Mouse (Mus musculus): ENCODE data around the gene Jpt2. TPM values are rescaled to one million over a fixed set of nuclear protein-coding genes. Genes with fewer than 3 reads are reported as not detected.

The Jpt2 gene
- polyA plus RNA-seq, 1 experiment from 2014 or later = 186 TPM

DNA sequence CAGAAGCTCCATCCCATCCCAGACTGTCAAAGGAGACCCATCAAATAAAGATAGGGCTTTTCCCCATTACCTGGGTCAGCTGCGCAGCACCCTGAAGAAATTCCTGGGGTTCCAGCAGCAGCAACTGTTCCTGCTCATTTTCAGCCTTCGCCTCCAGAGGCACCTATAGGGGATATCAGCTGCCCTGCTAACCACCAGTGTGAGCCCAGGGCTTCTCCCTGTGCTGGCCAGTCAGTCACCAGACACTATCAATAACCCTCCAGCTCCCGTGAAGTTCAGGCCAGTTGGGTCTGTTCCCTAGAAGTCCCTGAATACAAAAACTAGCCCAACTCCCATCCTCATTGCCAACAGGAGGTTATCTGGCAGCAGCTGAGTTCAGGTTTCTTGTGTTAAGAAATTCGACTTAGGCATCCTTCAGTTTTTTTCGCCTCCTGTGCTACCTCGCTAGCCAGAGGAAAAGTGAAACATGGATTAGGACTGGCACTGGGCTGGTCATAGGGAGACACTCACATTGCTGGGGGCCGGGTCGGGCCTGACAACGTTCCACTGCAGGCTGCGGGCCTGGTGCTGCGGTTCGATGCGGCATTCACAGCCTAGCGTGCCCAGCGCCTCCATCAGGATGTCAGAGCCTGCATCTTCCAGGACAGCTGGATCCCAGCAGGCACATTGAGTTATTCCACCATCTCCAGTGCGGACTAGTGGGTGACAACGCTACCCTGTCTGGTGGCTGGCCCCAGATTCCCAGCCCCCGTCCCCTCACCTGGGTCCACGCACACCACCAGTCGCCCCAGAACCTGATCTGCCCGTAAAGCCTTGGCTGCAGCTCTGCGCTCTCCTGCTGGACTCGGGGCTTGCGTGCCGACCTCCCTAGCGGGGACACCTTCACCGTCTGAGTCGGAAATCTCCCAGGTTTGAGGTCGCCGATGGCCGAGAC is 66.2 kb downstream of the Jpt2 start:
- peak overlapping the region; percentile 93 for H3K4me2 ChIP-seq
- peak overlapping the region; percentile 86 for H3K9ac ChIP-seq
- H3K4me1 ChIP-seq = peaks cover 33% of the 10 kb centered on the region
- 10% methylated on average over 31 of the region's 31 CpGs for WGBS
- H3K27ac ChIP-seq = peak overlapping the region; percentile 80
- peaks cover 52% of the 10 kb centered on the region for H3K36me3 ChIP-seq
- no peaks in the 10 kb centered on the region for H3K9me3 ChIP-seq
- peak overlapping the region; percentile 95 for H3K4me3 ChIP-seq
- no peak for ATAC-seq (ENCODE audit: borderline replicate concordance, extremely low read depth, low FRiP score, low TSS enrichment)
- H3K27me3 ChIP-seq = no peaks in the 10 kb centered on the region

DNA sequence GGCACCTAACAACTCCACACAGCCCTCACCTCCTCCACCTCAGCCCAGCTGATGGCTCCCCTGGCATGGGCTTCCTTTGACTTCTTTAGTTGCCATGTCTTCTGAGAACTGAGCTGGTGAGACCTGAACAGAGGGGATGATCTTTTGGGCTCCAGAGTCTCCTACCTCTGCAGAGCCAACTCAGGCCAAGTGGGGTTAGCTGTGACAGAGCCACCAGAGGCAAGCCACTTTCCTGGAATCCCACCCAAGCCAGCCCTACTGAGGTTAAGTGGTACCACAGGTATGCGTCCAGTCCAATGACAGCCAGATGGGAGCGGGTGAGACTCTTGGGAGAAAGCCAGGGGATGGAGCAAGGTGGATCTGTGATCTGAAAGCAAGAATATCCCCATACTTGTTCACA is 67.2 kb downstream of the Jpt2 start:
- H3K4me1 ChIP-seq = peaks cover 33% of the 10 kb centered on the region
- H3K27me3 ChIP-seq = no peaks in the 10 kb centered on the region
- H3K4me2 ChIP-seq = no peak overlapping the region
- no peak for ATAC-seq (ENCODE audit: borderline replicate concordance, extremely low read depth, low FRiP score, low TSS enrichment)
- WGBS = 90% methylated on average over 2 of the region's 2 CpGs
- no peak overlapping the region for H3K9ac ChIP-seq
- peaks cover 42% of the 10 kb centered on the region for H3K36me3 ChIP-seq
- H3K27ac ChIP-seq = no peak overlapping the region
- peak overlapping the region; percentile 95; the same call in 1 of the 2 replicates for H3K4me3 ChIP-seq
- H3K9me3 ChIP-seq = no peaks in the 10 kb centered on the region

DNA sequence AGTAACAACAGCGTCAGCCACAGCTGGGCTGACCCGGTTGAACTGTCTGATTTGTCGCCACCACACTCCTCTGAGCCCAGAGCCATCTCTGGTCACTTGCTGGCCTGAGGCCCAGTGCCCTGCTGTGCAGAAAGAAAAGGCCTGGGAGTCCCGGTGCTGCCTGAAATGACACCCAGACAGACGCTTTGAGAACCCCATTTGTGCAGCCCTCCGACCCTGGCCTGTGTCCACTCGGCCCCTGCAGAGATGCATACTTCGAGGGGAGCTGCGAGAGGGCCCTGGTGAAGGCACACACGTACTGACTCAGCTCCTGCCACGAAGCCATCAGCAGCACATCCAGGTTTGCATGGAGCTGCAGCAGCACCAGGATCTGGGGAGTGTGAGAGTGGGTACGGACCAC is 67.7 kb downstream of the Jpt2 start:
- Histone ChIP-seq H3K9ac (no peak overlapping the region), H3K27me3 (no peaks in the 10 kb centered on the region), H3K27ac (no peak overlapping the region), H3K36me3 (peaks cover 39% of the 10 kb centered on the region), H3K4me2 (no peak overlapping the region), H3K9me3 (no peaks in the 10 kb centered on the region), H3K4me1 (peaks cover 35% of the 10 kb centered on the region), H3K4me3 (no peak overlapping the region)
- 88% methylated on average over 12 of the region's 12 CpGs for WGBS
- no peak for ATAC-seq (ENCODE audit: borderline replicate concordance, extremely low read depth, low FRiP score, low TSS enrichment)

DNA sequence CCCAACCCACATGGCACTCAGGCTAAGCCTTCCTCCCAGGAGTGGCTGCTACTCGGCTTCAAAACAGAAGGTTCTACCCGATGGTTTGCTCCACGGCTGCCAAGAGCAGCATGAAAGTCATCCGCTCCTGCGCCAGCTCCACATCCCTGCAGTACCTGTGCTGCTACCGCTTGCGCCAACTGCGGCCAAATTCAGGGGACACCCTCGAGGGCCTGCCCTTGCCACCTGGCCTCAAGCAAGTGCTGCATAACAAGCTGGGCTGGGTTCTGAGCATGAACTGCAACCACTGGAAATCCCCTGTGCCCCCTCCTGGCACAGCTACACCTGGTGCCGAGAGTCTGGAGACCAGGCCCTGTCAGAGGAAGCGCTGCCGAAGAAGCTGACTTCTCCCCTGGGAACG is 69.2 kb downstream of the Jpt2 start:
- peaks cover 33% of the 10 kb centered on the region for H3K36me3 ChIP-seq
- 82% methylated on average over 13 of the region's 13 CpGs for WGBS
- H3K27ac ChIP-seq = no peak overlapping the region

DNA sequence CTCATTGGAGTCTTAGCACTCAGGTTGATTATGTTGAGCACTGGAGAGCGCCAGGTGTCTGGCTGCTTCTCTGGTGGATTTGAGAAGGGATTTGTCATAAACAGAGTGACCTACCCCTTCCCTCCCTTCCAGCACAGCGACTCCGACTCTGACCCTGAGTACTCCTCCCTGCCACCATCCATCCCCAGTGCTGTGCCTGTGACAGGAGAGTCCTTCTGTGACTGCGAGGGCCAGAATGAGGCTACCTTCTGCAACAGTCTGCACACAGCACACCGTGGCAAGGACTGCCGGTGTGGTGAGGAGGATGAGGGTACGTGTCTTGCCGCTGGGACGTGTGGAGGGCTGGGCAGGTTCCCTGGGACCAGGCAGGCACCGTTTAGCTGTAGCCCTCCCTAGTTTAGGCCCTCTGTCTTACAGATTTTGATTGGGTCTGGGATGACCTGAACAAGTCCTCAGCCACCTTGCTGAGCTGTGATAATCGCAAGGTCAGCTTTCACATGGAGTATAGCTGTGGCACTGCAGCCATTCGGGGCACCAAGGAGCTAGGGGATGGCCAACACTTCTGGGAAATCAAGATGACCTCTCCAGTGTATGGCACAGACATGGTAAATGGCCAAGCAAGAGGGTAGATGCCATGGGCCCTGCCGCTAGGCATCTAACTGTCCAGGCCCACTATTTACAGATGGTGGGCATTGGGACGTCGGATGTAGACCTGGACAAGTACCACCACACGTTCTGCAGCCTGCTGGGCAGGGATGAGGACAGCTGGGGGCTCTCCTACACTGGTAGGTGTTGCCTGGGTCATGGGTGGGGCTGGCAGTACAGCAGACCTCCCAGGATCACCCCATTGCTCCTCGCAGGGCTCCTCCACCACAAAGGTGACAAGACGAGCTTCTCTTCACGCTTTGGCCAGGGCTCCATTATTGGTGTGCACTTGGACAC is 70.1 kb downstream of the Jpt2 start:
- no peak for ATAC-seq (ENCODE audit: borderline replicate concordance, extremely low read depth, low FRiP score, low TSS enrichment)
- H3K27ac ChIP-seq = no peak overlapping the region
- no peaks in the 10 kb centered on the region for H3K9me3 ChIP-seq
- H3K4me1 ChIP-seq = peaks cover 29% of the 10 kb centered on the region
- H3K27me3 ChIP-seq = no peaks in the 10 kb centered on the region
- no peak overlapping the region for H3K9ac ChIP-seq
- H3K4me2 ChIP-seq = no peak overlapping the region
- no peak overlapping the region for H3K4me3 ChIP-seq
- peaks cover 33% of the 10 kb centered on the region for H3K36me3 ChIP-seq
- WGBS = 86% methylated on average over 19 of the region's 19 CpGs

More for the DNA sequence above, 69.2 kb downstream of the Jpt2 start:
- Histone ChIP-seq H3K4me1 (peaks cover 31% of the 10 kb centered on the region), H3K4me2 (no peak overlapping the region), H3K9ac (no peak overlapping the region), H3K4me3 (no peak overlapping the region), H3K9me3 (no peaks in the 10 kb centered on the region), H3K27me3 (no peaks in the 10 kb centered on the region)
- ATAC-seq (ENCODE audit: borderline replicate concordance, extremely low read depth, low FRiP score, low TSS enrichment) = no peak

DNA sequence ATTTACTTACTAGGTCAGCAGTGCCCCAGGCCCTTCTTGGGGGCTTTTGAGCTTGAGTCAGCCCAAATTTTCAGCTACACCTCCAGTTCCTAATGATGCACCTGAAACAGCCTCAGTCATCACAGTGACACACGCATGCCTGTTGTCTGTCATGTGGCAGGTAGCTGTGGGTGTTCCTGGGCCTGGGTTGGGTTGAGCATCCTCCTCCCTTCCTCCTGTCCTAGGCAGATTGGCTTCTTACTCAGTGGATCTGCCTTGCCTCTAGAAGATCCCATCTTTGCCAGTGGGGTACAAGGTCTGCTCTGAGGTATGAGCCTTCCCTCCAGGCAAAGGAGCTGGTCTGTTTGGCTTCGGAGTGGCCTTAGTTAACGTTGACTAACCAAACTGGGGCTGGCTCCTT is 71.6 kb downstream of the Jpt2 start:
- 80% methylated on average over 3 of the region's 3 CpGs for WGBS
- H3K27me3 ChIP-seq = no peaks in the 10 kb centered on the region
- no peaks in the 10 kb centered on the region for H3K9me3 ChIP-seq

More for the DNA sequence above, 71.6 kb downstream of the Jpt2 start:
- Histone ChIP-seq H3K4me2 (no peak overlapping the region), H3K9ac (no peak overlapping the region), H3K4me1 (peaks cover 29% of the 10 kb centered on the region), H3K27ac (no peak overlapping the region), H3K36me3 (peaks cover 33% of the 10 kb centered on the region), H3K4me3 (no peak overlapping the region)
- ATAC-seq (ENCODE audit: borderline replicate concordance, extremely low read depth, low FRiP score, low TSS enrichment) = no peak

Other genes with a start within 250 kb of the Jpt2 start
- gene Rnf151, start 242.6 kb downstream of the Jpt2 start, polyA plus RNA-seq (2015; fragmentation: Nextera tagmentation; extraction: Ambion mirVana) = 0.18 and 0.21 TPM in 2 replicates
- gene Rps2, start 242.6 kb downstream of the Jpt2 start, polyA plus RNA-seq (2015; fragmentation: Nextera tagmentation; extraction: Ambion mirVana) = 1,576 and 1,662 TPM in 2 replicates
- gene Ndufb10, start 236.2 kb downstream of the Jpt2 start, polyA plus RNA-seq (2015; fragmentation: Nextera tagmentation; extraction: Ambion mirVana) = 186 and 193 TPM in 2 replicates
- 0.18 TPM in 1 of 2 replicates, not detected in the other for gene Rpl3l, start 232.9 kb downstream of the Jpt2 start, polyA plus RNA-seq (2015; fragmentation: Nextera tagmentation; extraction: Ambion mirVana)
- 30.7 and 36.7 TPM in 2 replicates for gene Msrb1, start 224.0 kb downstream of the Jpt2 start, polyA plus RNA-seq (2015; fragmentation: Nextera tagmentation; extraction: Ambion mirVana)
- gene Hs3st6, start 207.7 kb downstream of the Jpt2 start, polyA plus RNA-seq (2015; fragmentation: Nextera tagmentation; extraction: Ambion mirVana) = 2.5 and 3.4 TPM in 2 replicates
- not detected in 2 replicates for gene Meiob, start 156.4 kb downstream of the Jpt2 start, polyA plus RNA-seq (2015; fragmentation: Nextera tagmentation; extraction: Ambion mirVana)
- 31.7 and 32.1 TPM in 2 replicates for gene Hagh, start 120.5 kb downstream of the Jpt2 start, polyA plus RNA-seq (2015; fragmentation: Nextera tagmentation; extraction: Ambion mirVana)
- gene Fahd1, start 110.3 kb downstream of the Jpt2 start, polyA plus RNA-seq (2015; fragmentation: Nextera tagmentation; extraction: Ambion mirVana) = 18.8 and 19.9 TPM in 2 replicates
- 1.00 and 1.4 TPM in 2 replicates for gene Igfals, start 94.7 kb downstream of the Jpt2 start, polyA plus RNA-seq (2015; fragmentation: Nextera tagmentation; extraction: Ambion mirVana)
- gene Nubp2, start 74.3 kb downstream of the Jpt2 start, polyA plus RNA-seq (2015; fragmentation: Nextera tagmentation; extraction: Ambion mirVana) = 54.4 and 56.6 TPM in 2 replicates
- 41.7 and 44.2 TPM in 2 replicates for gene Spsb3, start 74.0 kb downstream of the Jpt2 start, polyA plus RNA-seq (2015; fragmentation: Nextera tagmentation; extraction: Ambion mirVana)
- gene Eme2, start 65.6 kb downstream of the Jpt2 start, polyA plus RNA-seq (2015; fragmentation: Nextera tagmentation; extraction: Ambion mirVana) = 28.5 and 30.4 TPM in 2 replicates
- 89.0 and 92.0 TPM in 2 replicates for gene Mrps34, start 65.6 kb downstream of the Jpt2 start, polyA plus RNA-seq (2015; fragmentation: Nextera tagmentation; extraction: Ambion mirVana)
- gene Nme3, start 64.2 kb downstream of the Jpt2 start, polyA plus RNA-seq (2015; fragmentation: Nextera tagmentation; extraction: Ambion mirVana) = 67.1 and 78.5 TPM in 2 replicates
- 24.0 and 27.6 TPM in 2 replicates for gene Mapk8ip3, start 23.7 kb downstream of the Jpt2 start, polyA plus RNA-seq (2015; fragmentation: Nextera tagmentation; extraction: Ambion mirVana)
- gene Cramp1l, start 55.1 kb upstream of the Jpt2 start, polyA plus RNA-seq (2015; fragmentation: Nextera tagmentation; extraction: Ambion mirVana) = 6.3 and 7.6 TPM in 2 replicates
- gene Ift140, start 55.4 kb upstream of the Jpt2 start, polyA plus RNA-seq (2015; fragmentation: Nextera tagmentation; extraction: Ambion mirVana) = 17.0 and 18.1 TPM in 2 replicates
- 88.2 and 93.2 TPM in 2 replicates for gene Tmem204, start 122.9 kb upstream of the Jpt2 start, polyA plus RNA-seq (2015; fragmentation: Nextera tagmentation; extraction: Ambion mirVana)
- 42.2 and 46.3 TPM in 2 replicates for gene Telo2, start 155.3 kb upstream of the Jpt2 start, polyA plus RNA-seq (2015; fragmentation: Nextera tagmentation; extraction: Ambion mirVana)
- gene Ptx4, start 160.1 kb upstream of the Jpt2 start, polyA plus RNA-seq (2015; fragmentation: Nextera tagmentation; extraction: Ambion mirVana) = 0.14 TPM in 1 of 2 replicates, not detected in the other
- 21.4 and 22.4 TPM in 2 replicates for gene Clcn7, start 172.7 kb upstream of the Jpt2 start, polyA plus RNA-seq (2015; fragmentation: Nextera tagmentation; extraction: Ambion mirVana)
- 0.44 and 0.50 TPM in 2 replicates for gene Ccdc154, start 201.8 kb upstream of the Jpt2 start, polyA plus RNA-seq (2015; fragmentation: Nextera tagmentation; extraction: Ambion mirVana)
- 9.0 and 10.3 TPM in 2 replicates for gene Gm38655, start 214.8 kb upstream of the Jpt2 start, polyA plus RNA-seq (2015; fragmentation: Nextera tagmentation; extraction: Ambion mirVana)
- gene BC003965, start 223.9 kb upstream of the Jpt2 start, polyA plus RNA-seq (2015; fragmentation: Nextera tagmentation; extraction: Ambion mirVana) = 32.1 and 33.0 TPM in 2 replicates
- gene Unkl, start 227.7 kb upstream of the Jpt2 start, polyA plus RNA-seq (2015; fragmentation: Nextera tagmentation; extraction: Ambion mirVana) = 8.6 and 8.8 TPM in 2 replicates